Mouse (Mus musculus): ENCODE measurements at regions not wholly inside any gene's neighbourhood (a gene's known extent, or its start where the extent isn't known, plus 50 kb on each side); places are given as distances from the start of the nearest gene placed in this dataset.

- 79% methylated on average over 6 of the region's 6 CpGs for WGBS
- DNase-seq: no peak
- TF ChIP-seq CTCF (IDR thresholded peaks at IDR 0.05; ENCODE audit: insufficient read depth, low read length) (no peak), POLR2A (IDR thresholded peaks at IDR 0.05; ENCODE audit: borderline replicate concordance, extremely low read depth, low read depth, low read length) (no peak)
- Histone ChIP-seq H3K4me1 (ENCODE audit: control insufficient read depth, insufficient read depth, low read length) (no peaks in the 10 kb centered on the region), H3K4me3 (replicated peaks; ENCODE audit: extremely low read depth, low read depth, low read length) (no peak overlapping the region)
Observed at GRCm38 (mm10) chr9:27501816-27502215, 105.2 kb downstream of the Spata19 start.

- H3K4me1 ChIP-seq (ENCODE audit: control insufficient read depth, insufficient read depth, low read length): no peaks in the 10 kb centered on the region
- no peak for DNase-seq
- WGBS: 79% methylated on average over 5 of the region's 5 CpGs
- H3K4me3 ChIP-seq (replicated peaks; ENCODE audit: extremely low read depth, low read depth, low read length): no peak overlapping the region
- no peak for TF ChIP-seq CTCF (IDR thresholded peaks at IDR 0.05; ENCODE audit: insufficient read depth, low read length)
- TF ChIP-seq POLR2A (IDR thresholded peaks at IDR 0.05; ENCODE audit: borderline replicate concordance, extremely low read depth, low read depth, low read length): no peak
Observed at GRCm38 (mm10) chr9:27509157-27509556, 112.6 kb downstream of the Spata19 start.

DNA sequence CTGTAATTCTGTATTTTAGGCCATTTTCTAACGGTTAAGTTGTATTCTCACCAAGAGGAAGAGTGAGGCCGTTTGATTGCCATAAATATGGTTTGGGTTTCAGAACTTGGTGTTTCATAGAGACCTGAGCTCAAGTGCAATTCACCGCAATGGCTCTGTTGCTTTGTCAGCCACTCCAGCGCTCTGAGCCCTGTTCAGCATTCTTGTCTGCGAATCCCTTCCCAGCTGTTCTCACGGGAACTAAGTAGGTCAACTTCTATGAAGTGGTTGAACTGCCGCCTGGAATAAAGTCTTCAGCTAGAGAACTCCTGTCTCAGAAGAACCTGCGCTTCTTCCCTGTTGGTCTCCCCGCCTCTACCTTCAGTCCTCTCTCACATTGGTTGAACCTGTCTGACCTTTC is 113.1 kb downstream of the Spata19 start:
- Histone ChIP-seq H3K4me1 (ENCODE audit: control insufficient read depth, insufficient read depth, low read length) (no peaks in the 10 kb centered on the region), H3K4me3 (replicated peaks; ENCODE audit: extremely low read depth, low read depth, low read length) (no peak overlapping the region)
- WGBS: 85% methylated on average over 9 of the region's 9 CpGs
- no peak for TF ChIP-seq CTCF (IDR thresholded peaks at IDR 0.05; ENCODE audit: insufficient read depth, low read length)
- TF ChIP-seq POLR2A (IDR thresholded peaks at IDR 0.05; ENCODE audit: borderline replicate concordance, extremely low read depth, low read depth, low read length): no peak
- no peak for DNase-seq

- 63% methylated on average over 2 of the region's 2 CpGs for WGBS
- no peaks in the 10 kb centered on the region for H3K4me1 ChIP-seq (ENCODE audit: control insufficient read depth, insufficient read depth, low read length)
- no peak overlapping the region for H3K4me3 ChIP-seq (replicated peaks; ENCODE audit: extremely low read depth, low read depth, low read length)
- DNase-seq: no peak
- TF ChIP-seq CTCF (IDR thresholded peaks at IDR 0.05; ENCODE audit: insufficient read depth, low read length) (no peak), POLR2A (IDR thresholded peaks at IDR 0.05; ENCODE audit: borderline replicate concordance, extremely low read depth, low read depth, low read length) (no peak)
Observed at GRCm38 (mm10) chr9:27511161-27511560, 114.6 kb downstream of the Spata19 start.

DNA sequence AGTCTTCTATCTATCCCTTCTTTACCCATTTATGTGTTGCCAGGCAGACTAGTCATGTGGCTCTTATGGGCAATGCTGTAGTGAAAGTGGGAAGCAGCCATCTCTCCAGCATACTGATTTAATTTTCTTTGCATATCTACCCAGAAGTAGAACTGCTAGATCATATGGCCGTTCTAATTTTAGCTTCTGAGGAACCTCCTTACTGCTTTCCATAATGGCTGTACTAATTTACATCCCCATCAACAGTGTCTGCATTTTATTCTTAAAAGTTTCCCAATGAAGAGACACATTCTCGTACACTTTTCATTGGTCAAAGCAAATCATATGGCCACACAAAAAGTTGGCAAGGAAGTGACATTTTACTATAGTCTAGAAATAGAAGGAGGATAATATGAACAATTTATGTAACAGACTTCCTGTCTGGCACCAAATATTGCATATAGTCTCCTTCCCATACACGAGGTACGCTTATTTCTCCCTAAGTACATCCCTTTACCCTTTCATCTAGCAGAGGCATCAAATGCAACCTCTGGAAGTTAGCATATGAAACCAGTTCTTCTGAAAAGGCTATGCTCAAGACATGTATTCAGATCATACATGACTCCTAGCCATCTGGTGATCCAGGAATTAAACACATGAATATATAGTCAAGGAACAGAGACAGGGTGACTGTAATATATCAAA is 119.0 kb downstream of the Spata19 start:
- 51% methylated on average over 4 of the region's 4 CpGs for WGBS
- no peak for TF ChIP-seq POLR2A (IDR thresholded peaks at IDR 0.05; ENCODE audit: borderline replicate concordance, extremely low read depth, low read depth, low read length)

DNA sequence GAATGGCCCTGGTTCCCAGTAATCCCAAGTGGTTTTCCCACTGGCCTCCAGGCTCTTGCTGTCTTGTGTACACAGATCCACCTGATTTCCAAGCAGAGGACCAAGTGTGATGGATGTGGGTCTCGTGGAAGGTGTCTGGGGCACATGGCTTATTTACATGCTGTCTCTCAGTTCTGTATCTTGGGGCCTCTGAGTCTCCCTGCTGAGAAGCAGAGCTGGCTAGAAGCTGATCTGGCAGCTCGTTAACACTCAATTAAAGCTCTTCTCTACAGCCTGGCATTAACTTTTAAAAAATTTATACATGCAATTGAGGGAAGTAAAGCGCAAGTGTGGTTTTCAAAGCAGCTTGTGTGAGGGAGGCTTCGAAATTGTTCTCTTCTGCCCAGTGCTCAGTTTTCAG is 121.4 kb downstream of the Spata19 start:
- WGBS: 67% methylated on average over 4 of the region's 4 CpGs
- no peaks in the 10 kb centered on the region for H3K4me1 ChIP-seq (ENCODE audit: control insufficient read depth, insufficient read depth, low read length)
- DNase-seq: no peak
- H3K4me3 ChIP-seq (replicated peaks; ENCODE audit: extremely low read depth, low read depth, low read length): no peak overlapping the region
- TF ChIP-seq POLR2A (IDR thresholded peaks at IDR 0.05; ENCODE audit: borderline replicate concordance, extremely low read depth, low read depth, low read length) (no peak), CTCF (IDR thresholded peaks at IDR 0.05; ENCODE audit: insufficient read depth, low read length) (no peak)

More for the DNA sequence above, 119.0 kb downstream of the Spata19 start:
- H3K4me1 ChIP-seq (ENCODE audit: control insufficient read depth, insufficient read depth, low read length): no peaks in the 10 kb centered on the region
- H3K4me3 ChIP-seq (replicated peaks; ENCODE audit: extremely low read depth, low read depth, low read length): no peak overlapping the region
- DNase-seq: no peak

- no peak overlapping the region for H3K4me3 ChIP-seq (replicated peaks; ENCODE audit: extremely low read depth, low read depth, low read length)
- TF ChIP-seq POLR2A (IDR thresholded peaks at IDR 0.05; ENCODE audit: borderline replicate concordance, extremely low read depth, low read depth, low read length) (no peak), CTCF (IDR thresholded peaks at IDR 0.05; ENCODE audit: insufficient read depth, low read length) (no peak)
- H3K4me1 ChIP-seq (ENCODE audit: control insufficient read depth, insufficient read depth, low read length): no peaks in the 10 kb centered on the region
- WGBS: 77% methylated on average over 5 of the region's 5 CpGs
- DNase-seq: no peak
Observed at GRCm38 (mm10) chr9:27519711-27520110, 123.1 kb downstream of the Spata19 start.

DNA sequence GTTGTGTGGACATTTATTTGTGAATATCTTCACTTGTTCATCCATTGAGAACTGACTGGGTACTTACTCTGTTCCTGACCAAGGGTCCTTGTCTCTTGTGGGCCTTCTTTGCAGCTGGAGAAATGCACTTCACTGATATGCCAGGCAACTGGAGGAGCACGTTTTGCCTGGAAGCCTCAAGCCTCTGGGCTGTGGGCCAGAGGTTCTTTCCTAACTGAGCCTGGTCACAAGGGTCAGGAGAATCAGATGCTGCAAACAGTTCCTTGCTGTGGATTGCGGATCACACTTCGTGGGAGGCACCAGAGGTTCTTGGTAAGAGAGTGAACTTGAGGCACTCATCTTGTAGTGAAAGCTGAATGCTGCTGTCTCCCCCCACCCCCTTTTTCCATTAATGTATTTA is 124.6 kb downstream of the Spata19 start:
- no peak for DNase-seq
- 45% methylated on average over 3 of the region's 3 CpGs for WGBS
- Histone ChIP-seq H3K4me1 (ENCODE audit: control insufficient read depth, insufficient read depth, low read length) (no peaks in the 10 kb centered on the region), H3K4me3 (replicated peaks; ENCODE audit: extremely low read depth, low read depth, low read length) (no peak overlapping the region)
- TF ChIP-seq POLR2A (IDR thresholded peaks at IDR 0.05; ENCODE audit: borderline replicate concordance, extremely low read depth, low read depth, low read length) (no peak), CTCF (IDR thresholded peaks at IDR 0.05; ENCODE audit: insufficient read depth, low read length) (no peak)

- TF ChIP-seq CTCF (IDR thresholded peaks at IDR 0.05; ENCODE audit: insufficient read depth, low read length) (no peak), POLR2A (IDR thresholded peaks at IDR 0.05; ENCODE audit: borderline replicate concordance, extremely low read depth, low read depth, low read length) (no peak)
- DNase-seq: no peak
- H3K4me3 ChIP-seq (replicated peaks; ENCODE audit: extremely low read depth, low read depth, low read length): no peak overlapping the region
- 88% methylated on average over 3 of the region's 3 CpGs for WGBS
- no peaks in the 10 kb centered on the region for H3K4me1 ChIP-seq (ENCODE audit: control insufficient read depth, insufficient read depth, low read length)
Observed at GRCm38 (mm10) chr9:27526681-27527080, 130.1 kb downstream of the Spata19 start.

- H3K4me1 ChIP-seq (ENCODE audit: control insufficient read depth, insufficient read depth, low read length): no peaks in the 10 kb centered on the region
- TF ChIP-seq POLR2A (IDR thresholded peaks at IDR 0.05; ENCODE audit: borderline replicate concordance, extremely low read depth, low read depth, low read length): no peak
- no peak for TF ChIP-seq CTCF (IDR thresholded peaks at IDR 0.05; ENCODE audit: insufficient read depth, low read length)
- WGBS: 51% methylated on average over 5 of the region's 5 CpGs
- no peak for DNase-seq
- H3K4me3 ChIP-seq (replicated peaks; ENCODE audit: extremely low read depth, low read depth, low read length): no peak overlapping the region
Observed at GRCm38 (mm10) chr9:27538480-27538879, 141.9 kb downstream of the Spata19 start.
